In genomic region chr8:76211891-76212290, GRCm38 (mm10) we compare ENCODE assay signal across 16 mouse cellular contexts.
"Had no signal": no experiment of that assay in that cellular context is flagged by ENCODE, and none has a peak within 500 bp of the region (broad histone marks: within the 10 kb centered on the region; RNA-seq: fewer than 3 reads in every experiment).

No protein-coding gene starts in this region.

- H3K4me3 ChIP-seq: neural tube, embryonic 13.5 days; neural tube, embryonic 15.5 days; stomach, embryonic 15.5 days had no signal

- H3K4me1 ChIP-seq: neural tube, embryonic 13.5 days; neural tube, embryonic 15.5 days; stomach, embryonic 15.5 days had no signal

- H3K27me3 ChIP-seq: neural tube, embryonic 13.5 days; neural tube, embryonic 15.5 days; stomach, embryonic 15.5 days had no signal

- H3K4me2 ChIP-seq: neural tube, embryonic 13.5 days; neural tube, embryonic 15.5 days; stomach, embryonic 15.5 days had no signal

- H3K36me3 ChIP-seq: neural tube, embryonic 13.5 days; neural tube, embryonic 15.5 days; stomach, embryonic 15.5 days had no signal

- DNase-seq: retina, postnatal 1 day; right cerebral cortex, adult 18-20 months; right cerebral cortex, postnatal 14 days; right cerebral cortex, postnatal 25 days; right cerebral cortex, postnatal 4 days; spleen, adult 18-20 months; thymus, adult 18-20 months; thymus, adult 2 months; thymus, postnatal 14 days; thymus, postnatal 25 days; thymus, postnatal 36 days; thymus, postnatal 4 days had no signal

- H3K9me3 ChIP-seq: neural tube, embryonic 13.5 days; neural tube, embryonic 15.5 days; stomach, embryonic 15.5 days had no signal

- H3K27ac ChIP-seq: neural tube, embryonic 13.5 days; neural tube, embryonic 15.5 days; stomach, embryonic 15.5 days; stomach, postnatal 0 days had no signal

- H3K9ac ChIP-seq: neural tube, embryonic 13.5 days; neural tube, embryonic 15.5 days; stomach, embryonic 15.5 days had no signal
